Comparison of ENCODE assay signal across 25 mouse cellular contexts in genomic region chr4:89169739-89170138, GRCm38 (mm10). TPM values are rescaled to one million over a fixed set of nuclear protein-coding genes. Genes with fewer than 3 reads are reported as not detected.
DNase-seq lines count a peak whose midpoint lies in the region; ATAC-seq and TF ChIP-seq lines count a peak whose summit lies in the region.
"Had no signal": no experiment of that assay in that cellular context is flagged by ENCODE, and none has a peak within 500 bp of the region (broad histone marks: within the 10 kb centered on the region; RNA-seq: fewer than 3 reads in every experiment).

No protein-coding gene starts in this region.

- peak; percentile 73 for ATAC-seq in Patski
- no peak for ATAC-seq in intestine, postnatal 0 days
- ATAC-seq: forebrain, embryonic 14.5 days; hindbrain, embryonic 16.5 days; inflammation-experienced regulatory T-cells, adult 6 months had no signal

- no peak for TF ChIP-seq POLR2A in myocyte (IDR thresholded peaks at IDR 0.05; ENCODE audit: insufficient read length, low read depth)

- H3K27ac ChIP-seq in heart, embryonic 10.5 days: no peak overlapping the region
- H3K27ac ChIP-seq in intestine, postnatal 0 days (ENCODE audit: low read depth, low read length): no peak overlapping the region
- H3K27ac ChIP-seq: embryonic facial prominence, embryonic 12.5 days; forebrain, embryonic 10.5 days; heart, embryonic 15.5 days; hindbrain, embryonic 12.5 days; kidney, embryonic 15.5 days had no signal

- H3K4me3 ChIP-seq in heart, embryonic 10.5 days: no peak overlapping the region
- no peak overlapping the region for H3K4me3 ChIP-seq in myocyte
- no peak overlapping the region for H3K4me3 ChIP-seq in intestine, postnatal 0 days (ENCODE audit: low read depth, low read length)
- H3K4me3 ChIP-seq: embryonic facial prominence, embryonic 12.5 days; forebrain, embryonic 10.5 days; heart, embryonic 15.5 days; hindbrain, embryonic 12.5 days; kidney, embryonic 15.5 days had no signal

- WGBS in heart, embryonic 10.5 days: 81% methylated on average over 4 of the region's 4 CpGs
- WGBS in intestine, postnatal 0 days: 90% methylated on average over 4 of the region's 4 CpGs

- POLR2A ChIA-PET in Patski (lab: Charles Lee): no interaction called here

- H3K4me2 ChIP-seq in myocyte (ENCODE audit: low read depth): peak overlapping the region; percentile 57
- no peak overlapping the region for H3K4me2 ChIP-seq in intestine, postnatal 0 days (replicated peaks; ENCODE audit: low read depth)
- H3K4me2 ChIP-seq: embryonic facial prominence, embryonic 12.5 days; heart, embryonic 11.5 days; heart, embryonic 15.5 days; hindbrain, embryonic 12.5 days; kidney, embryonic 15.5 days had no signal

- H3K9ac ChIP-seq in intestine, postnatal 0 days (ENCODE audit: low read depth, low read length): no peak overlapping the region
- H3K9ac ChIP-seq: embryonic facial prominence, embryonic 12.5 days; heart, embryonic 15.5 days; hindbrain, embryonic 12.5 days; kidney, embryonic 15.5 days had no signal

- no peaks in the 10 kb centered on the region for H3K9me3 ChIP-seq in heart, embryonic 10.5 days
- no peaks in the 10 kb centered on the region for H3K9me3 ChIP-seq in intestine, postnatal 0 days (ENCODE audit: control insufficient read depth)
- H3K9me3 ChIP-seq: embryonic facial prominence, embryonic 12.5 days; heart, embryonic 15.5 days; hindbrain, embryonic 12.5 days; kidney, embryonic 15.5 days had no signal

- no peaks in the 10 kb centered on the region for H3K27me3 ChIP-seq in heart, embryonic 10.5 days (ENCODE audit: insufficient read depth, poor library complexity, severe bottlenecking)
- no peaks in the 10 kb centered on the region for H3K27me3 ChIP-seq in Patski
- no peaks in the 10 kb centered on the region for H3K27me3 ChIP-seq in myocyte (ENCODE audit: control insufficient read depth, insufficient read depth, insufficient read length)
- H3K27me3 ChIP-seq in intestine, postnatal 0 days (replicated peaks; ENCODE audit: control insufficient read depth, insufficient read depth, low read length): no peaks in the 10 kb centered on the region
- H3K27me3 ChIP-seq: embryonic facial prominence, embryonic 12.5 days; heart, embryonic 15.5 days; hindbrain, embryonic 12.5 days; kidney, embryonic 15.5 days had no signal

- H3K4me1 ChIP-seq in heart, embryonic 10.5 days: no peaks in the 10 kb centered on the region
- H3K4me1 ChIP-seq in intestine, postnatal 0 days (replicated peaks; ENCODE audit: control insufficient read depth, insufficient read depth, low read length): no peaks in the 10 kb centered on the region
- H3K4me1 ChIP-seq: embryonic facial prominence, embryonic 12.5 days; forebrain, embryonic 10.5 days; heart, embryonic 15.5 days; hindbrain, embryonic 12.5 days; kidney, embryonic 15.5 days had no signal

- peak; percentile 31 for DNase-seq in heart, embryonic 10.5 days (ENCODE audit: low spot score)
- DNase-seq in heart, postnatal 4 days: no peak
- DNase-seq in Patski (ENCODE audit: low read depth, low spot score): no peak
- peak; percentile 7 for DNase-seq in embryo, embryonic 11 days
- no peak for DNase-seq in right cerebral cortex, postnatal 36 days (ENCODE audit: low spot score in 2 of 2)
- DNase-seq in left cerebral cortex, postnatal 4 days: no peak
- DNase-seq: adrenal gland, postnatal 14 days; B cell, adult 2 months; cerebellum, adult 11-12 months; cerebellum, adult 9-10 months; cerebellum, postnatal 25 days; gastrocnemius, postnatal 36 days; heart, adult 18-20 months; kidney, adult 11 months had no signal

- H3ac ChIP-seq in myocyte (ENCODE audit: control insufficient read depth, insufficient read length): no peak overlapping the region

- peaks cover 19% of the 10 kb centered on the region for H3K79me2 ChIP-seq in myocyte (ENCODE audit: control insufficient read depth, insufficient read depth)

- intact Hi-C loops in left cerebral cortex, postnatal 4 days (cut with DNase I): no loop called here

- TF ChIP-seq CTCF in Patski (IDR thresholded peaks at IDR 0.05): no peak
- no peak for TF ChIP-seq CTCF in intestine, postnatal 0 days (IDR thresholded peaks at IDR 0.05; ENCODE audit: low read depth)

- peaks cover 77% of the 10 kb centered on the region for H3K36me3 ChIP-seq in heart, embryonic 10.5 days
- peaks cover 51% of the 10 kb centered on the region for H3K36me3 ChIP-seq in myocyte (ENCODE audit: control insufficient read depth, insufficient read depth)
- peaks cover 52% of the 10 kb centered on the region for H3K36me3 ChIP-seq in intestine, postnatal 0 days (ENCODE audit: control insufficient read depth, insufficient read depth)

- in situ Hi-C loops in Patski (cut with MboI; ENCODE audit: low pct_unique_long_range_greater_than_20kb): loop anchor here (25.0 kb wide), 1 partner anchor 118 kb away; the partner anchor contains the start of gene Cdkn2a

- CTCF ChIA-PET in Patski (lab: Charles Lee): interaction anchor here (1.2 to 1.8 kb wide), 2 partner anchors 14 to 25 kb away, joined by 5 to 6 read pairs; no protein-coding TSS in a partner anchor

TF ChIP-seq in myocyte, 11 proteins besides CTCF, POLR2A, EP300 and RAD21:
- peak; percentile 82 for TF ChIP-seq USF1 (IDR thresholded peaks at IDR 0.05; ENCODE audit: low read depth)
- 0 out of 2 replicates have a peak, but pooled peaks have one; percentile 30 for TF ChIP-seq CEBPB (IDR thresholded peaks at IDR 0.05; ENCODE audit: insufficient read depth, poor library complexity, severe bottlenecking)
- TF ChIP-seq MYOG (IDR thresholded peaks at IDR 0.05; ENCODE audit: control insufficient read depth in 1 of 3, insufficient read depth in 1 of 3, insufficient read length in 2 of 3, low read depth in 2 of 3): no peak
- no peak for TF ChIP-seq TCF12 (IDR thresholded peaks at IDR 0.05; ENCODE audit: insufficient read depth, poor library complexity, severe bottlenecking)

RNA-seq across cellular contexts. Expression of gene Mtap, which starts 32.8 kb away (rescaled TPM):
- 80.2 and 95.0 TPM in 2 replicates for polyA plus RNA-seq in heart, embryonic 10.5 days (2016; fragmentation: Nextera tagmentation; extraction: Ambion mirVana)
- total RNA-seq in heart, postnatal 4 days (2021): 10 to 100 TPM; 32.4 to 35.4 TPM
- polyA plus RNA-seq in Patski (2021): 59.4 TPM
- 30.0 TPM for polyA plus RNA-seq in myocyte (2012; fragmentation: generic; extraction: Trizol)
- total RNA-seq in left cerebral cortex, postnatal 4 days (2021): 10 to 100 TPM; 15.5 to 17.9 TPM
- polyA plus RNA-seq in intestine, postnatal 0 days (2015; fragmentation: Nextera tagmentation; extraction: Ambion mirVana): 12.5 and 13.2 TPM in 2 replicates

Comparison
In these comparisons a context has a peak if more than half of its experiments do, and no peak if none do; other contexts are left out.
1. DNase-seq: peak in heart, embryonic 10.5 days (single experiment) and embryo, embryonic 11 days (single experiment); none in heart, postnatal 4 days (single experiment), Patski (single experiment), right cerebral cortex, postnatal 36 days (0 of 2) and left cerebral cortex, postnatal 4 days (single experiment).